Mouse (Mus musculus) ES-E14 (cell line): ENCODE measurements at regions not wholly inside any gene's neighbourhood (a gene's known extent, or its start where the extent isn't known, plus 50 kb on each side); places are given as distances from the start of the nearest gene placed in this dataset.
"Not testable (repeated sequence)": the region's sequence is repeated elsewhere in the genome, so short reads cannot be mapped to it uniquely, and the experiment has no call there.

Source experiments
- DNase-seq: peaks from one replicate; pipeline ENCODE4 v3.0.0-alpha.2; 2013; ENCODE audit warnings: low read depth, low spot score
- H3K27ac ChIP-seq: 2 replicates; pipeline ENCODE4 v1.5.1; 2012; ENCODE audit warnings: low read depth, mild to moderate bottlenecking, low read length, moderate library complexity, mixed read lengths; ENCODE audit not compliant: poor library complexity, insufficient read depth, severe bottlenecking
- H3K36me3 ChIP-seq: 2 replicates; pipeline ENCODE4 v1.6.1; 2012; ENCODE audit warnings: mild to moderate bottlenecking, low read length, moderate library complexity, mixed read lengths; ENCODE audit not compliant: control insufficient read depth, poor library complexity, insufficient read depth, severe bottlenecking
- H3K4me1 ChIP-seq, 2 experiments: fragments of 150-350 bp in 1 of 2; sonication (generic) in 1 of 2; 2 replicates each; pipeline ENCODE4 v1.6.1; 2012; ENCODE audit warnings: low read length in 2 of 2, mild to moderate bottlenecking in 1 of 2, mixed read lengths in 1 of 2; ENCODE audit not compliant: control insufficient read depth in 2 of 2, insufficient read depth in 2 of 2, poor library complexity in 1 of 2
- H3K4me3 ChIP-seq, 2 experiments: fragments of 150-350 bp in 1 of 2; sonication (generic) in 1 of 2; 2 replicates each; pipeline ENCODE4 v1.5.1; 2012; ENCODE audit warnings: low read length in 2 of 2, low read depth in 1 of 2, mild to moderate bottlenecking in 1 of 2, mixed read lengths in 1 of 2; ENCODE audit not compliant: insufficient read depth in 1 of 2, poor library complexity in 1 of 2, severe bottlenecking in 1 of 2
- H3K9ac ChIP-seq: 2 replicates; pipeline ENCODE4 v1.6.1; 2012; ENCODE audit warnings: low read depth, mild to moderate bottlenecking, low read length, mixed read lengths; ENCODE audit not compliant: poor library complexity, insufficient read depth, severe bottlenecking
- H3K9me3 ChIP-seq: fragments of 150-350 bp; sonication (generic); 2 replicates; pipeline ENCODE4 v1.6.1; 2012; ENCODE audit warnings: low read depth, mild to moderate bottlenecking, low read length; ENCODE audit not compliant: control insufficient read depth, insufficient read depth
- CHD2 ChIP-seq: IDR thresholded peaks from 2 replicates; pipeline ENCODE4 v1.6.1; 2014; ENCODE audit warnings: mild to moderate bottlenecking, low read depth, low read length, inconsistent platforms
- HCFC1 ChIP-seq: IDR thresholded peaks from 2 replicates; pipeline ENCODE4 v1.6.1; 2012; ENCODE audit warnings: low read length, inconsistent platforms, borderline replicate concordance; ENCODE audit not compliant: insufficient read depth
- MAFK ChIP-seq: IDR thresholded peaks from 2 replicates; pipeline ENCODE4 v1.6.1; 2014; ENCODE audit warnings: mild to moderate bottlenecking, low read depth, low read length, inconsistent platforms; ENCODE audit not compliant: insufficient read depth
- ZC3H11A ChIP-seq: IDR thresholded peaks from 2 replicates; pipeline ENCODE4 v1.6.1; 2012; ENCODE audit warnings: low read depth, mild to moderate bottlenecking, inconsistent platforms, low read length, borderline replicate concordance
- ZNF384 ChIP-seq: IDR thresholded peaks from 2 replicates; pipeline ENCODE4 v1.6.1; 2012; ENCODE audit warnings: low read depth, low read length, inconsistent platforms
- in situ Hi-C, 2 experiments: fragments of 600-800 bp; cut with MboI; formaldehyde crosslinking; loops; one replicate each; pipeline ENCODE4 v1.15.1; 2025; ENCODE audit warnings: low sequenced_read_pairs in 2 of 2, inconsistent platforms in 1 of 2; ENCODE audit not compliant: unreplicated experiment in 2 of 2

DNA sequence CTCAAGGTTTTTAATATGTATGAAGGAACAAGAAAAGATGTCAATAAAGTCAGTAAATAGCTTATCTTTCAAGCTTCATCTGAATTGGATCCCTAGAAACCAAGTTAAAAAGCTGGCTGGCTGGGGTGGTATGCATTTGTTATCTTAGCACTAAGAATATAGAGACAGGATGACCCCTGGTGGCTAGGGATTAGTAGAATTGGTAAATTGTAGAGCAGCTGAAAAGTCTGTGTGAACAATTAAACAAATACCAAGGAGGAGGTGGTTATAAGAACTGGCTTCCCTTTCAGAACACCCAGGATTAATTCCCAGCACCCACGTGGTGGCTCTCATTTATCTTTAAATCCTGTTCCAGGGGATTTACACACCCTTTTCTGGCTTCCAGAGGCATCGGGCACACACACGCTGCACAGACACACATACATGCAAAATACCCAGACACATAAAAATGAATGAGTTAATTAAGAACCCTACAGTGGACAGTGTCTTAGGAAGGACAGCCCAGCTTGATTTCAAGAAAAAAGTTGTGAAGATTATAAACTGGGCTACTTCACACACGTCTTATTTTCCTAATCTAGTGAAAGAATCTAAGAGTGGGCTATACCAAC, 170.5 kb downstream of the Pdzph1 start:
- in situ Hi-C loops = no loop called here
- H3K4me1 ChIP-seq = no peaks in the 10 kb centered on the region
- no peak overlapping the region for H3K4me3 ChIP-seq
- no peak for DNase-seq
- H3K9me3 ChIP-seq = no peaks in the 10 kb centered on the region
- no peak overlapping the region for H3K27ac ChIP-seq
- no peak for TF ChIP-seq MAFK
- peak; percentile 38; the same call in 1 of the 2 replicates for TF ChIP-seq ZC3H11A
- H3K9ac ChIP-seq = no peak overlapping the region
- no peaks in the 10 kb centered on the region for H3K36me3 ChIP-seq

DNA sequence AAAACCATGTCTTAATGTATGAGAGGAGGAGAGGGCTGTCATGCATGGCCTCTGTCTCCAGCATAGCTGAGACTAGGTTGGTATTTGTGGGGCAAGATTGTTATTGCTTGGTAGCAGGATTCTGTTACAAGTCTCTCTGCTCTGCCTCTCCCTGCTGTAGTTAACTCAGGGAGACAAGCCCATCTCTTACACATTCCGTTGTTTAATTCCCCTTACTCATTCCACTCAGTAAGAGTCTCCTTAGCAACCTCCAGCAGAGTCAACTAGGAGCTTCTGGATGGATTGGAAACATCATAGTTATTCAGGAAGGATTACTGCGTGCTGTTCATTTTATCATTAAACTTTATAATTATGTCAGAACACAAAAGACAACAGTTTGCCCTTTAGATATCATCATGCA, 171.8 kb downstream of the Pdzph1 start:
- Histone ChIP-seq H3K4me1 (no peaks in the 10 kb centered on the region), H3K27ac (no peak overlapping the region), H3K36me3 (no peaks in the 10 kb centered on the region), H3K9ac (no peak overlapping the region), H3K9me3 (no peaks in the 10 kb centered on the region), H3K4me3 (no peak overlapping the region)
- in situ Hi-C loops = no loop called here
- TF ChIP-seq ZC3H11A (no peak), MAFK (no peak), HCFC1 (no peak)
- DNase-seq = no peak

DNA sequence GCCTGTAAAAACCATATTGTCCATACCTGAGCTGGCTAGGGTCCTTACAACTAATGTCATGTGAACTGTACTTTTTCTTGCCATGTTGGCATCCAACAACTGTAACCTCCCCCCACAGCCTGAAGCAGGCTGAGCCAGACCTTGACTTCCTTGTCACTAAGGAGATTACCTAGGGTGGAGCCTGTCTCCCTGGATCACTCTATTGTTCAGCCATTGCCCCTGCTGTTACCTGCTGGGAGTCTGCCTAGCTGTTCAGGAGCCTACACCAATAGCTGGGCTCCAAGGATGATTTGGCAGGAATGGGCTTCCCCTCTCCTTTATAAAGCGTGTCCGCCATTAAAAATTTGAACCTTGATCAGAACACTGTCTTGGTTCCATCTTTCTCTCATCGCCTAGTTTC, 215.7 kb downstream of the Pdzph1 start:
- in situ Hi-C loops, H3K4me1 ChIP-seq, H3K4me3 ChIP-seq, H3K27ac ChIP-seq, H3K9me3 ChIP-seq, H3K36me3 ChIP-seq, H3K9ac ChIP-seq: not testable (repeated sequence)
- DNase-seq = peak; percentile 36

DNA sequence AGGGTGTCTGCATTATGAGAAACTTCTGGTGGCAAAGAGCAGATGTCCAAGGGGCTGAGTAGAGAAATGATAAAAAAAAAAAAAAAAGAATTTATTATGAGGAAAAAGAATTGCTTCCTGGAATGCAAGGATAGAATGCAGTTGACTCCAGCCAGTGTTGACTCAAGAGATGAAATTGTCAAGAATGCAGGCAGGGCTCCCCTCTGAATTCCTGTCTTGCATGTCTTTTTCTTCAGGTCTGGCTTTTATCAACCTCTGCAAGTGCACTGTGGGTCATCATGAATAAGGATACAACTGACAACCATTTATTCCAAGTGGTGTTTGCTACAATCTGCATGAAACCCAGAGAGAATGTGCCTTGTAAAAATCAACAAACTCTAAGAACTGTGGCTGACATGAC, 217.6 kb downstream of the Pdzph1 start:
- no peaks in the 10 kb centered on the region for H3K36me3 ChIP-seq
- in situ Hi-C loops = no loop called here
- no peaks in the 10 kb centered on the region for H3K9me3 ChIP-seq
- H3K4me3 ChIP-seq = no peak overlapping the region
- TF ChIP-seq CHD2 = no peak
- no peak for TF ChIP-seq MAFK
- TF ChIP-seq ZNF384 = no peak
- no peak for TF ChIP-seq HCFC1
- TF ChIP-seq ZC3H11A = no peak
- no peak overlapping the region for H3K27ac ChIP-seq
- no peak overlapping the region for H3K9ac ChIP-seq
- no peaks in the 10 kb centered on the region for H3K4me1 ChIP-seq
- no peak for DNase-seq

DNA sequence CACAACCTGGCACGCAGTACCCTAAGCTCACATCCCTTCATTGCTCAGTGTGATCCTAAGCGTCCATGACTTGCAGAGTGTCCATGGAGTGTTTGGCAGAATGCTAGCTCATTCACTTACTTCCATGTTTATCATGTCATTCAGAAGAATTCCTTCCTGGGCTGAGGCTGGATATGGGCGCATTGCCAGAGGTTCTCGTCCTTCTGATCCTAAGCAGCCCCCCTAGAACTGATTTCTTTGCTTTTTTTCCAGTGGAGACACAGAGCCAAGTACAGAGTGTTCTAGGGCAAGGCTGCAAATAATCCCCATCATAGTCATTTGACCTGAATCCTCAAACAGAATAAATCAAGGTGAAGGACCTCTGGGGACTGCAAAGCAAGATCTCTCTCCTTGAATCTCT, 226.0 kb downstream of the Pdzph1 start:
- DNase-seq = no peak
- no peaks in the 10 kb centered on the region for H3K36me3 ChIP-seq
- no peak overlapping the region for H3K27ac ChIP-seq
- no peak overlapping the region for H3K9ac ChIP-seq
- no peaks in the 10 kb centered on the region for H3K4me1 ChIP-seq
- in situ Hi-C loops = no loop called here
- no peak overlapping the region for H3K4me3 ChIP-seq
- no peaks in the 10 kb centered on the region for H3K9me3 ChIP-seq
- TF ChIP-seq HCFC1 (no peak), ZC3H11A (no peak), CHD2 (no peak)
